Mouse (Mus musculus) myocyte (in vitro differentiated cells): ENCODE measurements around the gene Nrros.

Source experiments
- MAX ChIP-seq: IDR thresholded peaks from one replicate; pipeline ENCODE4 v1.6.1; 2011; ENCODE audit warnings: low read depth, mild to moderate bottlenecking, control low read depth
- MYOD1 ChIP-seq, 3 experiments: IDR thresholded peaks; one replicate each; pipeline ENCODE4 v1.6.1; 2011; ENCODE audit warnings: control low read depth in 2 of 3, low read depth in 2 of 3, mild to moderate bottlenecking in 2 of 3, moderate library complexity in 1 of 3; ENCODE audit not compliant: insufficient read length in 2 of 3, control insufficient read depth in 1 of 3
- POLR2A ChIP-seq: IDR thresholded peaks from one replicate; pipeline ENCODE4 v1.6.1; 2011; ENCODE audit warnings: low read depth, mild to moderate bottlenecking, control low read depth, moderate library complexity; ENCODE audit not compliant: insufficient read length
- POLR2AphosphoS2 ChIP-seq: IDR thresholded peaks from one replicate; pipeline ENCODE4 v1.6.1; 2011; ENCODE audit warnings: low read depth, control low read depth; ENCODE audit not compliant: insufficient read length
- REST ChIP-seq: IDR thresholded peaks from one replicate; pipeline ENCODE4 v1.6.1; 2011; ENCODE audit warnings: mild to moderate bottlenecking, control low read depth, moderate library complexity; ENCODE audit not compliant: insufficient read depth, insufficient read length
- SRF ChIP-seq: IDR thresholded peaks from one replicate; pipeline ENCODE4 v1.6.1; 2011; ENCODE audit warnings: low read depth; ENCODE audit not compliant: control insufficient read depth, insufficient read length
- TCF12 ChIP-seq: IDR thresholded peaks from one replicate; pipeline ENCODE4 v1.6.1; 2011; ENCODE audit warnings: mild to moderate bottlenecking, control low read depth; ENCODE audit not compliant: poor library complexity, insufficient read depth, severe bottlenecking
- USF1 ChIP-seq: IDR thresholded peaks from one replicate; pipeline ENCODE4 v1.6.1; 2011; ENCODE audit warnings: low read depth, mild to moderate bottlenecking, control low read depth, moderate library complexity

DNA sequence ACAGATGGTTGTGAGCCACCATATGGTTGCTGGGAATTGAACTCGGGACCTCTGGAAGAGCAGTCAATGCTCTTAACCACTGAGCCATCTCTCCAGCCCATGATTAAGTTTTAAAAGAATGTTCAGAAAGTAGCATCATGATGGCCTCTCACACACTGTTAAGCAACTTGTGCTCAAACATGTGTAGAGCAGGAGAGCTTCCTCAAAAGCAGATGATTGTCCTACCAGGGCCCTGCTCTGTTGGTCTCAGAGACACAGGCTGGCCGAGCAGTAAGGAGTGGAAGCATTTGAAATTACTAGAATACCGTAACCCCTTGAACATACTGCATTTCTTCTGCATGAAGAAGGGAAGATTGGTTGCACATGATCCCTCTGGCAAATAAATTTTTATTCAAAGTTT, 6.4 kb downstream of the Nrros start:
- TF ChIP-seq POLR2A, result no peak
- no peak for TF ChIP-seq USF1
- no peak for TF ChIP-seq MAX
- TF ChIP-seq REST, result no peak
- TF ChIP-seq SRF, result no peak
- no peak for TF ChIP-seq MYOD1 (IDR thresholded peaks at IDR 0.05; ENCODE audit: control insufficient read depth in 1 of 3, insufficient read length in 2 of 3, low read depth in 2 of 3)
- no peak for TF ChIP-seq TCF12
- no peak for TF ChIP-seq POLR2AphosphoS2
